Mouse (Mus musculus): ENCODE results near the gene Rgs5. TPM values are rescaled to one million over a fixed set of nuclear protein-coding genes. Genes with fewer than 3 reads are reported as not detected.
A peak's percentile ranks its signal among the peaks of the same experiment; 100 is the strongest.

The Rgs5 gene
- total RNA-seq (2021) (10 to 100 TPM; 28.7 to 50.9 TPM), polyA plus RNA-seq (2012; rRNA removed) (2.8 and 3.6 TPM in 2 replicates)
- long read RNA-seq, full-length matches to known transcripts: 16 of 22 reads
- long read RNA-seq, partial matches to known transcripts: 0 of 22 reads
- long read RNA-seq, other reads (novel, unspliced or antisense): 6 of 22 reads

DNA sequence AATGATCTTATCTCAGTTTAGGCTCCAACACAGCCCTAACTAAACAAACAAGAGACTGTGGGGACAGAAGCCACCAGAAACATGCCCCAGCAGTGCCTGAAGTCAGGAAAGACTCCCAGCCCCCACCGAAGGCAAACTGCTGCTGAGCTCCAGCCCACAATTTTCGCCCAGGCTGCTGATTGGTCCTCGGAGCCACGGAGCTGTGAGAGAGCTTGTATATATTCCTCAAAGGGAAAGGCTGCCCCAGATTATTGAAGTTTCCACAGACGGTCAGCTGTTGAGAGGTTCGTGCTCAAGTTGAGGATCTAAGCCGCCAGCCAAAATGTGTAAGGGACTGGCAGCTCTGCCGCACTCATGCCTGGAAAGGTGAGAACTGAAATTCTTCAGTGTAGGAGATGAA, at the start of gene Rgs5:
Rgs5 (plus strand) TSS at position 246 of the 400 bp plus-strand sequence.
- peak; percentile 13 for DNase-seq

DNA sequence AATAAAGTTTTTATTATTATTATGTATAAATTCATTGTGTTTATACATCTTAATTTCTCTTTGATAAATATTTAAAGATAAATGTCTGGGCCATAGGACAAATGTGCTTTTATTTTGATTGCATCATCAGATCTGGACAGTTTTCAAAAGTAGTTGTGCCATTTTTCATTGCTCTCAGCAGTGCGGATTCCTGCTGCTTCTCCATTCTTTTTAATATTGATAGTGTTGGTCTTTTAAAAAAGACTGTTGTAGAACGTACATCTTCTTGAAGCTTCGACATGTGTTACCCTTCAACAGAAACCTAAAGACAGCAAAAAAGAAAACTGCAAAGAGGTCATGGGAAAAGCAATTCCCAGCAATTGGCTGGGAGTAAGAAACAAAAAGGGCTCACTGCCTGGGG, 49.1 kb upstream of the Rgs5 start:
- DNase-seq: no peak

DNA sequence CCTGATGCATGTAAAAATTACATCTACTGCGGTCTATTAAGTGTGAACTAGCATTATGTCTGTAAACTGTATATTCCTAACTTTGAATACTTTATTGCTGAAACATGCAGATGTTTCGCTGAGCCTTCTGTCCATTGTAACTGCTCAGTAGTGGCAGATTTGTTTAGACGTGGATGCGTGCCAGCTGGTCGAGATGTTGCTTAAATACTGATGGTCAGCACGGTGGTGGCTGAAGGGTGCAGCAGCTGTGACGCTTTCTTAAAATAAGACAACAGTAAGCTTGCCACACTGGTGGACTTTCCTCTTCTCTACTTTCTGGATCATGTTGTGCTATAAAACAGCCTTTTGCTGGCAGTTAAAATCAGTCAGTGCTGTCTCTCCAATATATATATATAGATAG, 25.6 kb upstream of the Rgs5 start:
- no peak for DNase-seq

DNA sequence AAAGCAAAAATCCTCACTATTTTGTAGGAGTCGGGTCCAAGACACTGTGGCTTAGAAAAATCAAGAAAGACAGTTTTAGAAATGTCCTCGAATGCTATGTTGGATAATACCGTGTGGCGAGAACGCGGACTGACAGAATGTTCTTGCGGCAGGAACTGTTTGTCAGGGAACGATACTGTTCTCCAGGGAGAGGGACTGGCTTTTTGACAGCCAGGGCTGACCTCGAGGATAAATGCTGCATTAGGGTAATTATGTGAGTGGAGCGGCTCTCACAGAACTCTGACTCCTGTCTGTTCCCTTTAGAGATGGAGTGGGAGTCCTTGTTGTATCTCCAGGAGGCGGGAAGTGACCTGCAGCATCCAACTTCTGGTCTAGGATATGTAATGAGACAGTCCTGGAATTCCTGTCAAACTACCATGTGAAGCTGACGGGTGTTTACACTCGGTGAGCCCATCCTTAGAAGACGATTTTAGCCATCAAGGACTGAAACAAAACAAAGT, 18.0 kb upstream of the Rgs5 start:
- no peak for DNase-seq

DNA sequence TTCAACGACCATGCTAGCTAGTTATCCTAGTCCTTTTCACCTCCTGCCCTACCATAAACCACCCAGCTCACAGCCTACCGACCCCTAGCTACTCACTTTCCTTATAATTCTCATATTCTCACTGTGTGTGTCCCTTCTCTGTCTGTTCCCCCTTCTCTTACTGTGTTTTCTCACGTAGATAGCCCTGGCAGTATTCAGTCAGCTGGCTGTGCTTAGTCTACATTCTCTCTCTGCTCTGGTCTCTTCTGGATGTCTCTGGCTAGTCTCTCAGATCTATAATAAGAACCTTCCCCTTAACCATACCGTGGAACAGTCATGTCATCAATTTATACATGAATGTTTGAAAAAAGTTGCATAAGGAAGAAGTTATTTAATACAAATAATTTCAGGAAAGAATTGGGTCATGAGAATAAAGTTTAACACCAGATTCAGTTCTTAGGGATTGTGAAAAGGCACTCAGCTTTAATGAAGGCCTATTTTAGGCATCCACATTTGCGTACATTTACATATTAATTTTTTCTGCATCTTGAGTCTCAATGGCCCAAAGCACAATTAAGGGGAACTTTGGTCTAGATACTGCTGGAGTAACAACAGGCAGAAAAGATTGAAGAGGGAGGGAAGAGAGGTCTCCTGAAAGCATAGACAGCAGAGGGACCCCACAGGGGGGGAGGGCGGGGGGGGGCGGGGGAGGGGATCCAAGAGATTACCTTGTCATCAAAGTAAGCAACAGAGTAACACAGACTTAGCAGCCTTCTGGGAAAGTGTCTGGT, 10.2 kb upstream of the Rgs5 start:
- no peak for DNase-seq

DNA sequence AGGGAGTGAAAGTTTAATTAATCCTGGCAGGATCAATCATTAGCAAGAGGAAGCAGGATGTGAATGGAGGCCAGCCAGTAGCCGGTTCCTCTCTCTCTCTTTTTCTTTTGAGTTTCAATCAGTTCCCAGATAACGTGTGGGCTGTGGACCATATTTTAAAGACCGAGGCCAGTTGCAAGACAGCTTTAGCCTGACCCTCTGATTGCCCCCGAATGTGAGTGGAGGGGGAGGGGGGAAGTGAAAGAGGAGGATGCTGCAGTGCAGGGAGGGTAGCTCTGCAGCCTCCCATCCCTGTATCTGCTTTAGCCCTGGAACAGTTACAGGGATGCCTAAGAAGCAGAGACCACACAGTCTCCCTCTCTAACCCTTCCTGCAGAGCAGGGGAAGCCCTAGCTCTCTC, 4.2 kb downstream of the Rgs5 start:
- DNase-seq: no peak

DNA sequence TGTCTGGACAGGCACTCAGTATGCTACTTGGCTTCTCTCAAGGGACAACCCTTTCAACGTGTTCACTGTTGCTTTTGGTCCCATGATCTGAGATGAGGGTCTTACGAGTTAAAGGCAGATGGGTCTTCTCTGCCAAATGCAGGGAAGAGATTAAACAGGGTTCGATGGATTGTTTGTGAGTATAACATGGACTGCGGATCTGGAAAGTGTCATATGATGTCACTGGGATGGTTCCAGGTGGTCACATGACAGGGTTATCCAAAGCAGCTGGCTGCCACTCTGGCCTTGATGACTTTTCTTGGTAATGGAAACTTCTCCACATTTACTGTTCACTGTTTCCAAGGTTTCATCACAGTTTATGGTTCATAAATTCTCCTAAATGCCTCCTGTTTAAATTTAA, 12.0 kb downstream of the Rgs5 start:
- DNase-seq: no peak

DNA sequence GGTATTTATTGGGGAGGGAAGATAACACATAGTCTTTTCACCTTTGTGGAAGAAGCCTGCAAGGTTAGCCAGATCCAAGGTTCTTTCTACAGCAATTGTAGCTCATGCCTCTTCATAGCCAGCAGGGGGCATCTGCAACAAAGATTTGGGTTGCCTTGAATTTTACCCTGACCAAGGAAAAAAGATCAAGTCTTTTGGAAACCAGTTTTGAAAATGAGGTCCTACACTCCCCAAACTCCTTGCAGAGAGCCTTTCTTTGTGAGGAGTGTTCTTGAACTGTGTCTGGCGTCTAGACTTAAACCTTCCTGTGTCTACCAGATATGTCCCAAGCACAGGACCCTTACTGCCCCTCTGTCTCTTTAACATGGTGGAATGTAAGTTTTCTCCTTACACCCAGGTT, 15.4 kb downstream of the Rgs5 start:
- DNase-seq: peak; percentile 42

DNA sequence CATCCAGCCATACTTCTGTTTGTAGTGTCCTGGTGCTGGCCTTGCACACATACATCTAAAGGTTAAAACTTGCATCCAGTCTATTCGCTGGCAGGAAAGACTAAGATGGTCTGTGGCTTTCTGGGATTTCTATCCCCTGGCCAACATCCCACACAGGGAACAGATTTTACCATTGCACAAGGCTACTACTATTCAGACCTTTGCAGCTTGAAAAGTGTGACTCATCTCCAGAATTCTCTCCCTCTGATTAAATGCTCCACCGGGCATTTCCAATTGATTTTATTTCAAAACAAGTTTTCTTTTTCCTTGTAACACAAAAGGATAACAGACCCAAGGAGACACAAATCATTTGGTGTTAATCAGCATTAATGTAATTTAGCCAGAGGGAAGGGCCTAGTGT, 16.5 kb downstream of the Rgs5 start:
- DNase-seq: peak; percentile 17

DNA sequence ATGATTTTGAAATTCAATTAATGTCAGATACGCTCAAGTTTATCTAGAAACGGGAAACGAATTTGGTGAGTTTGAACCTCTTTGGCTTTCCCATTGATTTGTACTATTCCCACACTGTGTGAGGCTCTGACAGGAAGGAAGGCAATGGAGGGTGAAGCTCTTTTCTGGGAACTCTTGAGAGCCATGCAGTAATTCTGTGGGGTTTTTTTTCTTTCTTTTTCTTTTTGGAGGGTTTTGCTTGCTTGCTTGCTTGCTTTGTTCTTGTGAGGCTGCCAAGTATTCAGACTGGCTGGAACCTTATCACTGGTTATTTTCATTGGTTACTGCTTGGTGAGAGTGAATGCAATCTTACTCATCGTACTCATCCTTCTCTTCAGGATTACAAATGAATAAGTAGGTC, 17.0 kb downstream of the Rgs5 start:
- peak; percentile 35 for DNase-seq

DNA sequence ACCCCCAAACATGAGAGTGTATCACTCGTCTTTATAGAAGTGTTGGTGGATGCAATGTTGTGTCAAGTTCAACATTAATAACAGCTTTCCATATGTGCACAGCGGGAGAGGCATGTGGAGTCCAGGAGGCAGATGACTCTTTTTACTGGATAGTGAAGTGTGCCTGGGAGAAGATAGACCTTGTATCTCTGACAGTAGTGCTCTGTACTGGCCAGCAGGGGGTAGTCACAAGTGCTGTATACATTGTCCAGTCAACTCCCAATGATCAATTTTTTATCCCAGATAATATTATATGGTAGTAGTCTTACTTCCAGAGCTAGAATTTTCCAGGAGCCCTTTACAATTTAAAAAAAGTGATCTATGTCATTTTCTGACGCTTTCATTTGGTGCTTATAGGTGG, 18.8 kb downstream of the Rgs5 start:
- peak; percentile 18 for DNase-seq

DNA sequence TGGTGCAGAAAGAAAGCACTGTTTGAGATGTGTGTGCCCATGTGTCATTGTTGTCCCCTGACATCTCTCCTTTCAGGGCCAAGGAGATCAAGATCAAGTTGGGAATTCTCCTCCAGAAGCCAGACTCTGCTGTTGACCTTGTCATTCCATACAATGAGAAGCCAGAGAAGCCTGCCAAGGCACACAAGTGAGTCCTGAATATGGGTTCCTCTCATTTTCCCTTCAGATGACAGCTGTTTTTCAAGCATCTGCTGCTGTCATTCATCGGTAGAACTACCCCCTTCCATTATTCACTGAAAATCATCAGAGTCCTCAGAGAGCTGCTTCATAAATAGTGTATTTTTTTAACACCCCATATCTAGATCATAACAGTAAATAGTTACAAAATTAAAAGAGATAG, 21.4 kb downstream of the Rgs5 start:
- no peak for DNase-seq

DNA sequence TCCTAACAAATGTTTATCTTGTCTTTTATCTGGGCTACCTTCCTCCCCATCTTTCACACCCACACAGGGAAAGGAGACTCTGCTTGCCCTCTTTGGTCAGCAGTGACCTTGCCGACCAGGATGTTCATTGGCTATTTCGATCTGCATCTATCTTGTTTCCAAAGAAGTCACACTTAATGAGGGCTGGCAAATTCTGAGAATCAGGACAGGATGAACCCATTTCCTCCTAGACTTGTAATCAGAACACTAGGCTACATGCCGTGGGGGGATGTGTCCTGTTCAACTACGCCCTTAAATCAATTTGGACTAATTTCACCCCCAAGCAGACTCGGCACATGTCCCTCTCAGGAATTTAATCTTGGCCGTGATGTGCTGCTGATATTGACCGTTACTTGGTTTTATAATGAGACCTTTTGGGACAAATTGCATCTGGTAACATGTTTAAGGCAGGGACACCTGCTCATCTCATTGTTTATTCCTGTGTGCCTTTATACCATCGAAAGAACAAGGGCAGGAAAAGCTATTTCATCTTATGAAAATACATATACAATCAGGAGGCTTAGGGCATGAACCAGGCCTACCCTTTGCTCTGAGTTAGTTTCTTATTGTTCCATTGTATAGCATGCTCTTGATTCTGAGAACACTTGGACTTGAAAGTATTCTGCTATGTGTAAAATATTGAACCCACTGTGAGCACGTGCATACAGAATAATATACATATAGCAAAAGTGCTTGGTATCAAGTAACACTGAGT, 25.3 kb downstream of the Rgs5 start:
- no peak for DNase-seq

DNA sequence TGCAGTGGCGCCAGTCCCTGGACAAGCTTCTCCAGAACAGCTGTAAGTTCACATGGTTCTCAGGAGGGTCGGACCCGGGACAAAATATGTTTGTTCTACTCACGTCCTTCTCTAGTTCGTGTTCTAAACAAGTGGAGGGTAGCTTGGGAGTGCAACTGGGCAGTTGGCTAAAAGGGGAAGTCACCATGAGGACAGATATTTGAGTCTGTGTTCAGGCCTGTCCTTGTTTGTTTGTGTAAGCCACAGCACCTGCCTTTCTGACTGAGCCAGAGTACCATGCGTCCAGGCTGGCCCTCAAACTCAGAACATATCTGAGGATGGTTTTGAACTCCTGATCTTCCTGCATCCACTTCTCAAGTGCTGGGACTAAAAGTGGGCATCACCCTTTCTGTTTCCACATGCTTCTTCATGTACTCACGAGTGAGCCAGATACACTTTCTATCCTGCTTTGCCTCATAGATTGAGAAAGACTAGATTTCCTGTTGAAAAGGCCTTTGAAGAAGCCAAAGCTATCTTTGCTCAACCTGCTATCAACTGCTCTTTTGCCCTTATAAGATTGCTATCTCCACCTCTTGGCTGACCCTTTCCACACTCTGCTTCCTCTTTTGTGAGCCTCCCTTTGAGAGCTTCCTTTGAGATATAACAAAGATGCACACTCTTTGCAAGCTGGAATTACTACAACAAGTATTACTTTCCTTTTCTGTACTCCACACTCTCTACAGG, 27.6 kb downstream of the Rgs5 start:
- no peak for DNase-seq

DNA sequence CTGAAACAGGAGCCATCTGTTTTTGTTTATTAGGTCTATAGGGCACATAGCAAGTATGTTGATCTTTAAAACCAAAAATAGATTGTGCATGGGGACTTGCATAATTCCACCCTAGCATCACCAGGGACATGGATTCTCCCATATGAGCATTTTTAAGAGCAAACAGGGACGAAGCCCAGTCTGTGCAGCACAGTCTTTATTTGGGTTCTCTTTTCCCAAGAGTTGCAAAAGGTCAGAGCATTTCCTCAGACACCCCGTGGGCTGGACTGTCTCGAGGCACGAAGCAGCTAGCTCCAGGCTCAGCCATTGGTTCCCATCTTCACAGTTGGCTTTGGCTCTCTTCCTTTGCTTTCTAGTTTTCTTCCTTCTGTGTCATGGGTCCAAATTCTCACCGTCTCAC, 30.0 kb downstream of the Rgs5 start:
- DNase-seq: no peak

DNA sequence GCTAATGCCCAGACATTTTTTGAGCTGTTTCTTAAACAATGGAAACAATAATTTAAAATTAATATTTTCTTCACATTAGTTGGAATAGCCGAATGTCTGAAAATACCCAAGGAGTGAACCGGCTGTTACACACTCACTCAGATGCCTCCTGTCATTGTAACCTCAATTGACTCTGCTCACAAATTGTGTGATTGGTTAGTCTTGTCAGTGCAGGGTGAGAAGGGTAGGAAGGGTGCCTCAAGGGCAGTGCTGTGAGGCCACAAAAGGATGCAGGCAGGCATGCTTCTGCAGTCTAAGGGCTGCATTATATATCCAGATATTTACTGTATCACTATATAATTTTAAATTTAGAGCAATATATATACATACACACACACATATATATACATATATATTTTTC, 37.7 kb downstream of the Rgs5 start:
- no peak for DNase-seq

DNA sequence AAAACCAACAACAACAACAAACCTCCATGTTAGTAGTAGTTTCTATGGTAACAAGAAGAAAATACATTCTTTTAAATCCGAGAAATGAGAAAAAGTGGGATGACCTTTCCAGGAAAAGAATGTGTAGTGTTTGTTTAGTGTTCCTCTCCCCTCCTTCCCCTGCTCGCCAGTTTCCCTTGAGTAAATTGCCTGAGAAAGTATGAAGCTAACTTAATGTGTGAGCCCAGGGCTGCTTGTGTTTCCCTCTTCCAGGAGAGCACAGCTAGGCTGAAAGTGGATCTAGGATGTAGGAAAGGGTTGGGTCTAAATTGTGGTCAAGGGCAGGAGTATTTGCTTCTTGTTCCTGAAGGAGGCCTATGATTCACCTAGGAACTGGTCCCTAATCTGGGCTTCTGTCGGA, 38.2 kb downstream of the Rgs5 start:
- no peak for DNase-seq

DNA sequence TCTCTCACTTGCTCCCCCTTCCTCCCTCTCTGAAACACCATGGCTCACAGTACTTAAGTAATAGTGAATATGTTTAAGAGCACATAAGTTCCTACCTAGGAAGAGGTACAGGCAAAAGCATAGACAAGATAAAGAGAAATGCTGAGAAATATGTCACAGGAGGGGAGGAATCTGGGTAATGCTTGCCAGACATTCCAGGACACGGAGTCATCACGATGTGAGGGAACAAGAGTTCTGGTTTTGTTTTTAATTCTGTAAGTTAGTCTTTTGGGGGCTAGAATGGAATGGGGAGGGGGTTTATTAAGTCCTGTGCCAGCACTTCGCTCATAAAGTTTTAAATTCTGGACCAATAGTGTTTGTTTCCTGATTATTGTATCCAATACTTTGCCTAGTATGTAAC, 40.1 kb downstream of the Rgs5 start:
- DNase-seq: peak; percentile 13

DNA sequence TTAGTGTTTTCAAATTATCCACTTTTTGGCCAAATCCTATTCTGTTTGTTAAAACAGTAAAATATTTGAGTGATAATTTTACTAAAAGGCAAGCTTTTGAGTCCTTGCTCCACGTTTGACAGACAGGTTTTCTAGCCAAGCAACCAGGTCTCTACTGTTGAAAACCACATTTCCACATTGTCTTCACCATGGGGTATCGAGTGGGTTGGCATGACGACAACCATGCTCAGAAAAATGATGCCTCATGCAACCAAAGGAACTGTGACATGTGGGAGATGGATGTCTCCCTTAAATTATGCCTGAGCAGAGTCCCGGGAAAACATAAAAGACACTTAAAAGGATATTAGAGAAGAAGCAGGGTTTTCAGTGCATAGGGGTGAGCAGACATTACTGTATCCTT, 41.9 kb downstream of the Rgs5 start:
- no peak for DNase-seq

DNA sequence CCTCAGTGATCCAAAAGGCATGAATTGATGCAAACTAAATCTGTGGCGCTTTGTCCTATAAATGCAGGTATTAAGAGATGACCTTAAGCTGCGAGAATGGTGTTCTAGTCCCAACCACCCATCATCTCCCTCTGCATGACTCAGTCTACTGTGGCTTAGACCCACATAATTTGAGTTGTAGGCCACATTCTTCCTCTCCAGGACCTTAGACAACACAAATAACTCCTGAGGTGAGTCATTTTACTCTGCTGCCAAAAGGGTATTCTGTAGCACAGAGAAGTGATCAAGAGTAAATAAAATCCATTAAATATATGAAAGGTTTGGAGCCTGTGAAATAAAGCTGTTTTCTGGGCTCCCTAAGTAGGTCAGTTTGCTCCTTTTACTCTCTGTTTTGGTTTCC, 43.9 kb downstream of the Rgs5 start:
- no peak for DNase-seq

DNA sequence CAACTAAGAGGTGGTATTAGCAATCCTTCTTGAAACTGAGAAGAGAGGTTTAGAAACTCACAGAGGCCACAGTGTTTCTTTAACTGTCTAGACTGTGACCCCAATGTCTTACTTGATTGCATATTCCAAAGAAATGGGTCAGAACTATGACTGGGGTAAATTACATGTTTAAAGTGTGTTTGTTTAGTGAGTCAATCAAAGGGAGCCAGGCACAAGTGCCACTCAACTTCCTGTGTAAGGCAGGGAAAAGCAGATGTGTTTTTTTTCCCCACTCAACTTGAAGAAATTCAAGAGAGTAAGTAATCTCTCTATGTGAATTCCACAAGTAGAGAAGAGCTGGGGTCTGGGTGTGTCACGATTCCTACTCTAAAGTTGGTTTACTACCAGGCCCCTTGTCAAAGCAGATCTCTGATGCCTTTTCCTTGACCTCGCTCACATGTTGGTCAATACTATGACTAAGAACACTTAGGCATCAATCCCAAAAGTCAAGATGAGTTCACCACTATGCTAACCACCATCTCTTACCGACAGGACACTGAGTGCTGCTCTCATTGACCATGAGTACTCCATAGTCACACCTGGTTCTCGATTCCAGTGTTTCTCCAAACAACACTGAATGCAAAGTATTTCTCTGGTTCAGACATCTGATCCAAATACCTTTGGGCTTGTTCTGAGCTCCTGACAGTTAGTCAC, 49.2 kb downstream of the Rgs5 start:
- DNase-seq: no peak

DNA sequence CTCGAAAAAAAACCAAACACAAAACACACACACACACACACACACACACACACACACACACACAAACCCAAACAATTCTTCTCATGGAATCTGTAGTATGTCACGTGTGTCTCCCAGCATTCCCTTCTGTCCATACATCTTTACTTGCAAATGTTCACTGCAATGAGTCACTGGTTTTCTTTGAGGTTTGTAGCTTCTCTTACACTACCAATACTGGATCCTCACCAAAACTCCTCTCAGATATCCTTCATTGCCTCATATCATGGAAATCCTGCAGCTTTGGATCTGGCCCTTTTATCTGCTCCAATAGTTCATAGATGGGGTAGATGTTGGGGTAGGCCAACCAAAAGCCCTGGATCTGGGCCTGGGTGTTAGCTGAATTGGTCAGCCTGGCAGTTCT, 66.5 kb downstream of the Rgs5 start:
- no peak for DNase-seq

Data from adrenal gland, adult 2 months (tissue).